Mouse (Mus musculus): ENCODE measurements around the gene Eef1a2. TPM values are rescaled to one million over a fixed set of nuclear protein-coding genes. Genes with fewer than 3 reads are reported as not detected.

Eef1a2 gene
- total RNA-seq, 2 experiments from 2014 or later, result not detected

Other genes starting within 250 kb of the Eef1a2 start
- 69.2 and 75.6 TPM in 2 replicates for gene Ythdf1, start 236.1 kb downstream of the Eef1a2 start, total RNA-seq (2015)
- 27.0 and 32.9 TPM in 2 replicates for gene Ythdf1, start 236.1 kb downstream of the Eef1a2 start, total RNA-seq (2017)
- gene Birc7, start 228.0 kb downstream of the Eef1a2 start, total RNA-seq (2015), result not detected in 2 replicates
- not detected in 2 replicates for gene Birc7, start 228.0 kb downstream of the Eef1a2 start, total RNA-seq (2017)
- gene Nkain4, start 202.3 kb downstream of the Eef1a2 start, total RNA-seq (2015), result not detected in 2 replicates
- gene Nkain4, start 202.3 kb downstream of the Eef1a2 start, total RNA-seq (2017), result not detected in 2 replicates
- 15.6 and 19.1 TPM in 2 replicates for gene Arfgap1, start 189.8 kb downstream of the Eef1a2 start, total RNA-seq (2015)
- 30.0 and 32.2 TPM in 2 replicates for gene Arfgap1, start 189.8 kb downstream of the Eef1a2 start, total RNA-seq (2017)
- 0.12 and 0.42 TPM in 2 replicates for gene Col20a1, start 170.5 kb downstream of the Eef1a2 start, total RNA-seq (2015)
- 0.10 TPM in 1 of 2 replicates, not detected in the other for gene Col20a1, start 170.5 kb downstream of the Eef1a2 start, total RNA-seq (2017)
- gene Chrna4, start 113.5 kb downstream of the Eef1a2 start, total RNA-seq (2015), result not detected in 2 replicates
- not detected in 2 replicates for gene Chrna4, start 113.5 kb downstream of the Eef1a2 start, total RNA-seq (2017)
- gene Kcnq2, start 21.7 kb downstream of the Eef1a2 start, total RNA-seq (2015), result not detected in 2 replicates
- not detected in 2 replicates for gene Kcnq2, start 21.7 kb downstream of the Eef1a2 start, total RNA-seq (2017)
- 85.7 and 109 TPM in 2 replicates for gene Ppdpf, start 30.2 kb upstream of the Eef1a2 start, total RNA-seq (2015)
- gene Ppdpf, start 30.2 kb upstream of the Eef1a2 start, total RNA-seq (2017), result 68.8 and 73.0 TPM in 2 replicates
- gene Ptk6, start 45.8 kb upstream of the Eef1a2 start, total RNA-seq (2015), result not detected in 2 replicates
- not detected in 2 replicates for gene Ptk6, start 45.8 kb upstream of the Eef1a2 start, total RNA-seq (2017)
- gene Srms, start 56.2 kb upstream of the Eef1a2 start, total RNA-seq (2015), result not detected in 2 replicates
- not detected in 2 replicates for gene Srms, start 56.2 kb upstream of the Eef1a2 start, total RNA-seq (2017)
- not detected in 2 replicates for gene Fndc11, start 63.0 kb upstream of the Eef1a2 start, total RNA-seq (2015)
- gene Fndc11, start 63.0 kb upstream of the Eef1a2 start, total RNA-seq (2017), result not detected in 2 replicates
- gene Helz2, start 85.0 kb upstream of the Eef1a2 start, total RNA-seq (2015), result 3.4 and 5.0 TPM in 2 replicates
- 4.0 and 4.8 TPM in 2 replicates for gene Helz2, start 85.0 kb upstream of the Eef1a2 start, total RNA-seq (2017)
- gene Gmeb2, start 131.0 kb upstream of the Eef1a2 start, total RNA-seq (2015), result 12.5 and 12.6 TPM in 2 replicates
- 13.4 and 13.6 TPM in 2 replicates for gene Gmeb2, start 131.0 kb upstream of the Eef1a2 start, total RNA-seq (2017)
- gene Stmn3, start 157.5 kb upstream of the Eef1a2 start, total RNA-seq (2015), result not detected in 2 replicates
- gene Stmn3, start 157.5 kb upstream of the Eef1a2 start, total RNA-seq (2017), result not detected in 2 replicates
- gene Rtel1, start 162.7 kb upstream of the Eef1a2 start, total RNA-seq (2015), result 53.4 and 78.0 TPM in 2 replicates
- gene Rtel1, start 162.7 kb upstream of the Eef1a2 start, total RNA-seq (2017), result 41.9 and 53.0 TPM in 2 replicates
- gene Zgpat, start 207.9 kb upstream of the Eef1a2 start, total RNA-seq (2015), result 7.0 and 8.2 TPM in 2 replicates
- 38.2 and 48.2 TPM in 2 replicates for gene Zgpat, start 207.9 kb upstream of the Eef1a2 start, total RNA-seq (2017)
- gene Arfrp1, start 208.4 kb upstream of the Eef1a2 start, total RNA-seq (2015), result 26.8 and 28.6 TPM in 2 replicates
- 62.1 and 70.2 TPM in 2 replicates for gene Arfrp1, start 208.4 kb upstream of the Eef1a2 start, total RNA-seq (2017)
- 25.4 and 26.5 TPM in 2 replicates for gene Lime1, start 223.1 kb upstream of the Eef1a2 start, total RNA-seq (2015)
- 12.7 and 18.1 TPM in 2 replicates for gene Lime1, start 223.1 kb upstream of the Eef1a2 start, total RNA-seq (2017)